Mouse (Mus musculus): ENCODE data around the gene Zfp975.
"Not testable (repeated sequence)": the region's sequence is repeated elsewhere in the genome, so short reads cannot be mapped to it uniquely, and the experiment has no call there.

The Zfp975 gene

GRCm38 (mm10) chr7:42692362-42693158 lies at the start of gene Zfp975:
Gene Zfp975 (minus strand): TSS chr7:42692742.
- peak; percentile 26 to 31 for DNase-seq (ENCODE audit: low spot score in 2 of 2)

- no peak for DNase-seq (ENCODE audit: low spot score in 2 of 2)
Measured at GRCm38 (mm10) chr7:42738536-42739210, 46.1 kb upstream of the Zfp975 start.

GRCm38 (mm10) chr7:42726917-42727316 lies 34.4 kb upstream of the Zfp975 start, which contains the start of gene Gm17067:
Gene Gm17067 (minus strand): TSS chr7:42727017.
- not testable (repeated sequence) for DNase-seq (ENCODE audit: low spot score in 2 of 2)

GRCm38 (mm10) chr7:42693251-42693650 lies 709 bp upstream of the Zfp975 start:
- DNase-seq (ENCODE audit: low spot score in 2 of 2) = not testable (repeated sequence)

GRCm38 (mm10) chr7:42680081-42680480 lies 12.5 kb downstream of the Zfp975 start:
- not testable (repeated sequence) for DNase-seq (ENCODE audit: low spot score in 2 of 2)

GRCm38 (mm10) chr7:42679646-42680045 lies 12.9 kb downstream of the Zfp975 start:
- DNase-seq (ENCODE audit: low spot score in 2 of 2) = not testable (repeated sequence)

GRCm38 (mm10) chr7:42660140-42660539 lies 32.4 kb downstream of the Zfp975 start:
- DNase-seq (ENCODE audit: low spot score in 2 of 2) = not testable (repeated sequence)

GRCm38 (mm10) chr7:42655211-42655610 lies 37.3 kb downstream of the Zfp975 start:
- not testable (repeated sequence) for DNase-seq (ENCODE audit: low spot score in 2 of 2)

- not testable (repeated sequence) for DNase-seq (ENCODE audit: low spot score in 2 of 2)
Measured at GRCm38 (mm10) chr7:42643120-42643620, 49.4 kb downstream of the Zfp975 start.

- peak in 1 of 2 experiments; percentile 2 for DNase-seq (ENCODE audit: low spot score in 2 of 2)
Measured at GRCm38 (mm10) chr7:42642152-42643115, 50.1 kb downstream of the Zfp975 start, which contains the start of gene Zfp976. Gene Zfp976 (minus strand): TSS chr7:42642588.

GRCm38 (mm10) chr7:42631031-42631430 lies 61.5 kb downstream of the Zfp975 start:
- DNase-seq (ENCODE audit: low spot score in 2 of 2) = not testable (repeated sequence)
